Mouse (Mus musculus) NIH3T3 (cell line): ENCODE measurements around the gene Hspg2.
"Not testable (repeated sequence)": the region's sequence is repeated elsewhere in the genome, so short reads cannot be mapped to it uniquely, and the experiment has no call there.

Source experiments
- DNase-seq: peaks from one replicate; pipeline ENCODE4 v3.0.0-alpha.2; 2012; ENCODE audit warnings: low read depth

Gene Hspg2

DNA sequence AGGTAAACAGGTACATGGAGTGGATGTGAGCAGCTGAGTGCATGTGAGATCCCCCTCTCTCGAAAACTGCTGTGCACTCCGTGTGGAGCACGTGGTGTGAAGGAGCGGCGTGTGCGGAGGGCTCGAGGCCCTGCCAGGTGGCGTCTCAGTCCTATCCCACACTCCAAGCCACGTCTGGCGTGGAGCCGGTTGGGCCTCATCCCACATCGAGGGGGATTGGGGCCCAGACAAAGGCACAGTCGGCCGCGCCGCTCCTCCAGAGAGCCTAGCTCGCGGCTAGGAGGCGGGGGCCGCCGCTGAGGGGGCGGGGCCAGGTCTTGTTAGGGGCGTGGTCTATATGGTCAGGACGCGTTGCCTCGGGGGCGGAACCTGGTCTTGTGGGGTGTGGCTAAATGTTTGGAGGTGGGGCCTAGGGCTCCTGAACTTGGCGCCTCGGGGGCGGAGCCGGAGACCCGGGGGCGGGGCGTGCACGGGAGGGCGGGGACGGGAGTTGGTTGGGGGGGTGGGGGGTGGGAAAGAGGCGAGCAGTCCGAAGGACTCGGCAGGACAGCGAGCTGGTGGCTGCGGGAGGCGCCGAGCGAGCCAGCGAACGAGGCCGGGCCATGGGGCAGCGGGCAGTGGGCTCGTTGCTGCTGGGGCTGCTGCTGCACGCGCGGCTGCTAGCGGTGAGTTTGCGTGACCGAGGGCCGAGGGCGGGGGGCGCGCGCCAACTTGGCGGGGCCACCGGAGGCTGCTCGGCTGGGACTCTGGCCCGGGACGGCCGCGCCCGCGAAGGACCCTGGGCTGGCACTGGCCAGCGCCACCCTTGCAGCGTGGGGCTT is at the start of gene Hspg2:
TSS of gene Hspg2 (plus strand) at position 510 of the 821 bp plus-strand sequence.
- peak; percentile 98 for DNase-seq

DNA sequence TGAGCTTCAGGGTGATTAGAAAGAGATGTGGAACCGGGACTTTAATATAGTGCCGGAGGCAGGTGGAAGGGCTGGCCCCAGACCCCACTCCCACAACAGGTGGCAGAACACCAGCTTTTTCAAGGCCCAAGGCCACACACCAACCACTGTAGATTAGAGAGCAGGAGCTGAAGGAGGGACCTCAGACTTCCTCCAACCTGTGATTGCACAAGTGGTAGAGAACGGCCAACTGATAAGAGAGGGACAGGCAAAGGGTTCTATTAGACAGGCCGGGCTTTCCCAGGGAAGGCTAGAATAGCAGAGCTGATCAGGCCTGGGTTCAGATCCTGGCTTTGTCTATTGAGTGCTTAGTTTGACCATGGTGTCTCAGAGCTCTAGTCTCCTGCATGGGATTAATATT is 38.1 kb upstream of the Hspg2 start, which contains the start of gene Cela3b:
TSS of gene Cela3b (minus strand) at position 39 of the 400 bp plus-strand sequence.
- DNase-seq = no peak

DNA sequence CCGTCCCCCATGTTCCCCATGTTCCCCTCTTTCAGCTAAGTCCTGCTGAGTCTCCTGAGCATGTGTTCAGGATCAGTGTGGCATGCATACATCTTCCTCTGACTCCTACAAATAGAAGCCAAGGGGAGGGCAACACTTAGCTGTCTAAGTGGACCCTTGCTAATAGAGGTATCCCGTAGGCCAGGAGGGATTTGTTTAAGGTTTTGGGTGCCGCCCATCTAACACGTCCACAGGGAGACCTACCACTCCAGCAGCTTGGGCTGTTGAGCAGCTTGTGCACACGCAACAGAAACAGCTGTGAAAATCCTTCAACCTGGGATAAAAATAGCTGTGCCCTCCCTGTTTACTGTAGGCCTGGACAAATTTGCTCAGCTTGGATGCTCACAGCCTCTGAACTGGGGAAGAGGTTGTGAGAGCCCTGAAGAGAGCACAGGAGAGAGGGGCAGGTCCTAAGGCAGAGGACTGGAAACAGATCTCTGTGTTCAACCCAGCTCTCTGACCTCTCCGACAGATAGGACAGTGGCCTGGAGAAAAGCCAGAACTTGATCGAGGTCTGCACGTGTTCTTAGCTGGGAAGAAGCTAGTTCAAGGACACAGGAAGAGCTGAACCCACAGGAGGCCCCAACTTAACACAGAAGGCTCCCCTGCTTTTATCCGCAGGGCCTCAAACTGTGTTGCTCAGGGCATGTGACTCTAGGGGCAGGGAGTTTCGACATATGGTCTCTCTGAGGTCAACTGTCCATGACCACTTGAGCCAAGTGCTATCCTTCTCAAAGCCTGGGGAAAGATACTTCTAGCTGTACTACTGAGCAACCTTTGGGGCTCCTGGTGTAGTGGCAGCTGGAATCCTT is 35.6 kb upstream of the Hspg2 start:
- not testable (repeated sequence) for DNase-seq

DNA sequence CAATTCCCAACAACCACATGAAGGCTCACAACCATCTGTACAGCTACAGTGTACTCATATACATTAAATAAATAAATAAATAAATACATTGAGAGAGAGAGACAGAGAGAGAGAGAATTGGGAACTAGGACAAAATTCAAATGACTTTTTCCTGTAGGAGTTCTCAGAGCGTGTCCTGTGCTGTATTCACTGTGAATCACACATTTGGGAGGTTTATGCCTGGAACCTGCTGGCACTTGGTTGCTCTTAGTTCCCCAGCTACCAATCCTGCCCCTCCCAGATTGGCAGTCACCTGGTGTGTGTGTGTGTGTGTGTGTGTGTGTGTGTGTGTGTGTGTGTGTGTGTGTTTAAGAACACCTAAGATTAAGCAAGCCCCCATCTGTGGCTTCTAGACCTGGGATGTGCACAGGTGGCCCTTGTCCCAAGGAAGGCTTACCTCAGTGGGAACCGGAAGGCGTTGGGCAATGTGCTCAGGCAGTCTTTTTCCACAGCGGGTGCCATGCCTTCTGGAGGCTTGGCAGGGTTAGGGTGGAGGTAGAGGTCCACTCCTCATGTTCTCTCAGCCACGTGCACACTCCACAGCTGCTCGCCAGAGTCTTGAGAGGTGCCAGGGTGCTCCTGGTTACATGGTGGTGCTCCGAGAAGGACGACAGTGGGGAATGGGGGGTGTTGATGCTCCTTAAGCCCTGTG is 31.4 kb upstream of the Hspg2 start:
- DNase-seq = no peak

DNA sequence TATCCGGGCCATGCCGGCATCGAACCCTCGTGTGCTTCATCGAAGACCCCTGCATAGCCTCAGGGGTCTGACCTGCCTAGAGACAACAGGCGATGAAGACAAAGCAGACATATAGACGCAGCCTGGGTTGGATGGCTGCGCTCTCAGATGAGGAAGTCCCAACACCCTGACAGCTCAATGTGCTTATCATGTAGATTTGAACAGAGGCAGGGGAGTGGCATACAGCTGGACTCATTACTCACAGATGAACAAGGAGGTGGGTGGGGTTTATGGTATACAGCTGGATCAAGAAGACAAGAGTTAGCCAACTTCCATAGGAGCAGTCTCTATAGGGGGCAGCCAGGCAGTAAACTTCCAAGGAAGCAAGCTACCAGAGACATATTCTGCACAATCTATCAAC is 29.7 kb upstream of the Hspg2 start:
- DNase-seq = no peak

DNA sequence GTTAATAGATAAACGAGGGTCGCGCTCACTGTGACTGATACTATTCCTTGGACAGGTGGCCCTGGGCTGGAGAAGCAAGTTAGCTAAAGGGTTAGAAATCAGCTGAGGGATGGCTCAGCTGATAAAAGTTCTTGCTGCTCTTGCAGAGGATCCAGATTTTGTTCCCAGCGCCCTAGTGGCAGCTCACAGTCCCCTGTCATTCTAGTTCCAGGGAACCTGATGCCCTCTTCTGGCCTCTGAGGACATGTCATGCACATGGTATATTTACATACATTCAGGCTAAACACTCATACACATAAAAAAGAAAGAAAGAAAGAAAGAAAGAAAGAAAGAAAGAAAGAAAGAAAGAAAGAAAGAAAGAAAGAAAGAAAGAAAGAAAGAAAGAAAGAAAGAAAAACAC is 27.2 kb upstream of the Hspg2 start:
- no peak for DNase-seq

DNA sequence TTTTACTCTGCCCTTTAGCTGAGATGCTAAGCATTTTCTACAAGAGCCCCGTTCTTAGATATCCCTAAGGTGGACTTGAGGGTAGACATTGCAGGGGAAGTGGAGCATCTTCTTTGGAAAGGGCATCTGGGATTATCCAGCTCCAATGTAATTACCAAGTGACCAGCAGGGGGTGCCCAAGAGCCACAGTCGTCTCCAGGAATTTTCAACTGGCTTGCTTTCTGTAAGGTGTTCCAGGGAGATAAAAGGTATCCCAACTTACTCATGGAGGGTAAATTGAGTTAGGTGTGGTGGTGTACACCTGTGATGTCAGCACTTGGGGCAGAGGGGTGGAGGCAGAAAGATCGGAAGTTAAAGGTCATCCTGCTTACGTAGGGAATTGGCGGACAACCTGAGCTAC is 24.9 kb upstream of the Hspg2 start:
- peak; percentile 72 for DNase-seq

DNA sequence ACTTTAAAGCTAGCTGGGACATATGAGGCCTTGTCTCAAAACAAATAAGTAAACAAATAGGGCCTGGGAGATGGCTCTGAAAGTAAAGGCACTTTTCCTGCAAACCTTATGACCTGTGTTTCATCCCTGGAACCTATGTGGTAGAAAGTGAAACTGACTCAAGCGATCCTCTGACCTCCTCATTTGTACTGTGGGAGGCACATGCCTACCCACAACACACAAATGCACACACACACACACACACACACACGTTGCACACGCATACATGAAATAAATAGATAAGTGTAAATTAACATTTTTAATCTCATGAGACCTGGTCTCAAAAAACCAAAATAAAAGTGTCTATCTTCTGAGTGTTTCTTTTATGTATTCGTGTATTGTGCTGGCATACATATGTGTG is 22.7 kb upstream of the Hspg2 start:
- DNase-seq = no peak

DNA sequence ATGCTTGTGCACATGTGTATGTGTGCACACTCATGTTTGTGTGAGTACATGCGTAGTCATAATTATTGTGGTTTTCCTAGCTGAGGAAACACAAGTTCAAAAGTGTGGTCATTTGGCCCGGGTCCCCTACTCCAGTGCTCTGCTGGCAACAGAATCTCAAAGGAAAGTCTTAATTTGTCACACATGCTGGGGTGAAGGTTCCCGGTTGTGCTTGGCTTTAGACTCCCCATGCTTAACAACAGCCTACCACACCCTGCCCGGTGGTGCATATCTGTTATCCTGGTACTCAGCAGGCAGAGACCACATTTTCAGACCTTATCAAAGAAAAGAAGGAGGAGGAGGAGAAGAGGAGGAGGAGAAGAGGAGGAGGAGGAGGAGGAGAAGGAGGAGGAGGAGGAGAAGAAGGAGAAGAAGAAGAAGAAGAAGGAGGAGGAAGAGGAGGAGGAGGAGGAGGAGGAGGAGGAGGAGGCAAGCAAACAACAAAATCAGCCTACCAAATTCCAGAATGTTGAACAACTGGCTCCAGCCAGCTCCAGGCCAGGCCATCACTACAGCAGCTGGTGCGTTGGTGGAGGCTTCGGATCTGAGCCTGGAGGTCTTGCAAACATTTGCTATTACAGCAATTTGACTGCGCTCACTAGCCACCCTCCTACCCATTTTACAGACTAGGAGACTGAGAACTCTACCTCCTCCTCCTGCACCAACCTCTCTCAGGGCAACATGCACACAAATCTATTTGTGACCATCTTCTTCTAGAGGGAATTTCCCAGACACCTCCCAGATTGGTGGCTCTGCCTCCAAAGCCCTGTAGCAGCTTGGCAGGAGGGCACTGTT is 21.0 kb upstream of the Hspg2 start:
- peak; percentile 70 for DNase-seq

DNA sequence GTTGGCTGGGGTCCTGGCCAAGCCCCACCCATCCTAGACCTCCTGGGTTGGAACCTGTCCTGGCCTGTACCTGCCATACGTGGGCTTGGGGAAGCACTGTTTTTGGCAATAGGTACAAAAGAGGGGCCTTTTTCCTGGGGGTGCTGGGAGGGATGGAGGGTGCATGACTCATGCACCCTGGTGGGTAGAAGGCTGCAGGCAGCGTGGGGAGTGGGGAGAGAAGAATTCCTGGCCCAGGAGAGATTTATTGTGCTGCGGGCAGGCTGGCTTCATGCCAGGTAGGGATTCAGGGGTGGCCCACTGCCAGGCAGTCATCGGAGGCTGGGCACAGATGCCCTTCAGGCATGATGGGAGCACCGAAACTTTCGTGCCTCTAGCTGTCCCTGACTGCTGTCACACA is 20.4 kb upstream of the Hspg2 start:
- DNase-seq = peak; percentile 74

DNA sequence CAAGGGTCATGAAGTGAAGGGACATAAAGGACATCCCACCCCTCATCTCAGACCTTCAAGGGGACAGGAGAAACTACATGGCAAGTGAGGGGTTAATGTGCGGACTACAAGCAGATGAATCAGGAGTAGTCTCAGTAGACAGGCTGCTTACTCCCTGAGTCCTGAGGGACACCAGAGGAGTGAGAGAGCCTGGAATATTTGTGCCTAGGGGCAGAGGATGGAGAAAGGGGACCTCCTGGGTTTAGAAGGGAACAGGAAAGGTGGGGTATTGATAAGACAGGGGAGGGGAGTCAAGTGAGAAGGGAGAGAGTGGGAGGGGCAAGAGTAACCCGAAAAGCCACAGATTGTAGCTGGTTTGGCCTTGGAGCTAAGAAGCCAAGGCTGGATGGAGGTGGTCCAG is 19.9 kb upstream of the Hspg2 start:
- DNase-seq = peak; percentile 48

DNA sequence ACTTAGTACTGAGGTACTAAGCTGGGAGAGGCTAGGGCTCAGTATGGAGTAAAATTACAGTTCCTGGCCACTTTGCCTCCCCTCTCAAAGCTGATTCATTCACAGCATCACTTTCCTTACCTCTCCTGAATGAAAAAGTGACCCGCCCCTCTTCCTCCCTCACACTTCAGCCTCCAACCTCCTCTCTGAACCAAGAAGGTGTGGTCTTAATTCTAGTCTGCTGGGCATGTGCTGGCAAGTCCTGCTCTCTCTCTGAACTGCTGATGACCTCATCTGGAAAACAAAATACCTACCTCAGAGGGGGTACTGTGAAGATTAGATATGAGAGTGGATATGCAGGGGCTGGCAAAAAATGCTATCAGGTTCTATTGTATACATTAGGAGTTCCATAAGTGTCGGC is 19.4 kb upstream of the Hspg2 start:
- DNase-seq = peak; percentile 44

DNA sequence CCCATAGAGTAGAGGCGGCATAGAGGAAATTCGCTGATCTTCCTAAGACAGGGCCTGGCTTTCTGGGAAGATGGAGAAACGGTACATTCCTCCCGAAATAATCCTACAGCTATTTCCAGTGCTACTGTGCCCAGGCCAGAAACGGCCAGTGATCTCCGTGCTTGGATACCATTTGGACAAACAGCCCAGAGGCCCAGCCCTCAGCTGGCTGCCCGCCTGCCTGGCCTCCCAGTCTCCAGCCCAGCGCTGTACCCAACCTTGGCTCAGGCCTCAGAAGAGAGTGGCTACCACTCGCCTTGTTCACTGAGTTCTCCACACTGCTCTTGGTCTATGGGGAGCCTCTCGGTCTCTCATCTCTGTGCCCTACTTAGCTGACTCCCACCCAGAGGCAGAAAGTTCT is 18.9 kb upstream of the Hspg2 start:
- DNase-seq = no peak

DNA sequence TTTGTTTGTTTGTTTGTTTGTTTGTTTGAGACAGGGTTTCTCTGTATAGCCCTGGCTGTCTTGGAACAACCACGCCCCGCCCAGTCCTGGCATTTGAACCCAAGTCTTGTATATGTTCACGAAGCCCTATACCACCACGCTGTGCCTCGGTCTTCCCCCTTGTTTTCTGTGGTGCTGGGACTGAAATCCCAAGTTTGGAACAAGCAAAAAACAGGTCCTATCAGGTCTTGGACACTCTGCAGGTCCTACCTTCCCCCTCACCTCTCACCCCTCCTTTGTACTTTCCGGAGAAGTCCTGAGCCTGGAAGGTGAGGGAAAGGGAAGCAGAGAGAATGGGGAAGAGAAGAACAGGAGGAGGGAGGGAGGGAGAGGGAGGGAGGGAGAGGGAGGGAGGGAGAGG is 16.4 kb upstream of the Hspg2 start:
- no peak for DNase-seq

DNA sequence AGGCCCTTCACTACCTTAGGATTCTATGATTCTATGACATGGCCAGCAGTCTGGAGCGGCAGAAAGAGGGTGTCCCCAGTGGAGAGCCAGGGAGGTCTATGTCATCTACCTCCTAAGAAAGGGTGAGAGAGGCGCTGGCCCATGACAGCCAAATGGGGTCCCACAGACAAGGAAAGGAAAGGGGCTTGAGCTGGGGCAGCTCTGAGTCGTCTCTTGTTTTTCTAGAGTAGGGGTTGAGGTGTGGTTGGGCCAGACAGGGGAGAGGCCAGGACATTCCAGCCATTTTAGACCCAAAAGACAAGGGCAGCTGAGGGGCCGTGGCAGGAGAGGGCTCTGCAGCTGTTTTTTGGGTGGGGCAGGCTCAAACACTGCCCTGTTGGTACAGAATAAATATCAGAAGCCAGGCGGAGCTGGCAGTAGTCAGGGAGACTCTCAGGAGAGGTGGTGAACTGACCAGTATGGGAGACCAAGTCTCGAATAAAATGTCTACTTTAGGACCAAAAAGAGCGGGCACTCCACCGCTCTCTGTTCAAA is 15.3 kb upstream of the Hspg2 start, which contains the start of gene 1700013G24Rik:
TSS of gene 1700013G24Rik (plus strand) at position 51 of the 534 bp plus-strand sequence.
- no peak for DNase-seq

DNA sequence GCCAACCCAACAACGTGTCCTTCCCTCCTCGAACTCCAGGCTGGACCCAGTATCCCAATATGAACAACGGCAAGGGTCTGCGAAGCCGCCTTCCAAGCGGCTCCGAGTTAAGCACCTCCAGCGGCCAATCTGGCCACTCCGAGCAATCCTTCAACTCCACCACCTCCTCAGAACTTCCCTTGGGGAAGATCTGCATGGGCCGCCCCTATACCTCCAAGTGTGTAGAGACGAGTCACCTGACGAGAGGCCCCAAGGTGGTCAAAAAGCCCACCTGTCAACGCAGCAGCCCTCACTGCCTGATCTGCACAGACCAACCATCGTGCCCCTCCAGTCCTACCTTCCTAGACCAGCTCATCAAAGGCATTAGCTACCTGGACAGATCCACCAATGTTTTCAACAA is 14.0 kb upstream of the Hspg2 start:
- DNase-seq = no peak

DNA sequence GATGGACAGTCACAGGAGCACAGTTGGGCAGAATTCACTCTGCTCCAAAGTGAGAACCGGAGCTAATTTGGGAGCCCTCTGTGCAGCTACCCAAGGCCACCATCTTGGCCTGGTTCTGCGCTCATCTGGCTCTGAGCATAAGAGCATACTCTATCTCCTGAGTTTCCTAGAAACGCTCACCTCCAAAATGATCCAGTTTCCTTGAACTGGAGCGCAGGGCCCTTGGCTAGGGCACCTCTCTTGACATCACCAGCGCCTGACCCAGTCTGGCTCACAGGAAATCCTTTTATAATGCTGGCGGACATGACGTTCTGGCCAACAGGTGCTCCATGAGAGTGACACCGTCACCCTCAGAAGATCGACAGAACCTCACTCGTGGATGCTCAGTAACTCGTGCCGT is 12.0 kb upstream of the Hspg2 start:
- no peak for DNase-seq

DNA sequence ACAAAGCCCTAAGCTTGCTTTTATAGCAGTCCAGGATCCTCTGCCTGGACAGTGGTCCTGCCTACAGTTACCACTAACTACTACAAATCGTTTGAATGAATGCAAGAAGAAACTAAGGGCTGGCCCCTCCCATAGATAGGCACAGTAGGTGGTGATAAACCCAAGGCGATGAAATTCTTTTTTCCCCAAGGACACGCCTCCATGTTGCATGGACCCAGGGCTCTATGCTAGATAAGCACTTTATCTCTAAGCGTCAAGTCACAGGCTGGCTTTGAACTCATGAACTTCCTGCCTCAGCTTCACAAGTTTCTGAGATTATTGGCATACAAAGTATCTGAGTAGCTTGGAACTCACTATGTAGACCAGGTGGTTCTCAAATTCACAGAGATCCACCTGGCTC is 11.3 kb upstream of the Hspg2 start:
- DNase-seq = no peak

DNA sequence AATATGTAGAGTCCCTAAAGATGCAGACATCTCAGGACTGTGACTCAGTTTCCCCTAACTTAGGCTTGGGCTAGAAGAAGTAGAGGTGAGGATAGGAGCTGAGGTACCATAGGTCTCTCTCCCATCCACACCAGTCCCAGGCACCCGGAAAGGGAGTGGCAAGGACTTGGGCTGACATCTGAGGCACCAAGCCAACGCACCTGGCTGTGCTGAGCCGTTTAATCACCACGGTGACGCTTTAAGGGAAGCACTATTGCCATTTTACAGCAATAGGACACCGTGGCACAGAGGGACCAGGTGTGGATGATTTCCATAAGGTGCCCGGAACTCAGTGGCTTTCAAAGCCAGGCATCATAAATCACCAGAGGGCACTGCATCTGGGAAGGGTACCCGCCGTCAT is 10.3 kb upstream of the Hspg2 start:
- no peak for DNase-seq

DNA sequence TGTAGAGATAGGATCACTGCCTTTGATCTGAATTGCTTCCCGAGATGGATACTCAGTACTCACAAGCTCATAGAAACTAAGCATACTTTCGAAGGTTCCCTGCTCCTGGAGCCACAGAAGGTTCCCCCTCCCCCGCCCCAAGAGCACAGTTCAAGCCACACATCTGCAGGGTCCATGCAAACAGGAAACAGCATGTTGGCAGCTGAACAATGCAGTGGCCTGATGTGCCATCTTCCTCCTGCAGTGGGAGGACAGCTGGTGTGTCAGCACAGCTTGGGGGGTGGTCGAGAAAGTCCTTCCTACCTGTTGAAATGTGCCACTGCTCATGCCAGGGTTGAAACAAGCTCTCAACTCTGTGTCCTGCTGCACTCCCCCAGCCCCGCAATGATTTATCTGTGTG is 9.7 kb upstream of the Hspg2 start:
- no peak for DNase-seq

DNA sequence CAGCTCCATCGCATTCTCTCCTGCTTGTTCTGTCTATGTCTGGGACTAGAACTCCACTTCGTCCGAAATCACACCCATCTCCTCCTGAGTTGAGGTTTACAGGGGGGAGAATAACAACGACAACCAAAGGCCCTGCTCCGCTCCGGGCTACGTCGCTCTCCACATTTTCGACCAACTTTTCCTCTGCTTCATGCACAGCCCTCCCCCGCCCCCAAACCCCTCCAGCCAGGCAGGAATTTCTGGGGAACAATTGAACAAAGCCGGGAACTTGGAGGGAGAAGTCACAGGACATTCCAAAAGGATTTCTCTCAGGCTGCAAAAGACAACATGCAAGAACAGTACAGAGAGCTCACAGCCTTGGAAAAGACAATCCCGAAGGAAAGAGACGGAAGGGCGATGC is 7.9 kb upstream of the Hspg2 start:
- no peak for DNase-seq
